Mouse (Mus musculus) embryonic facial prominence, embryonic 10.5 days (tissue): ENCODE measurements around the gene Fam241b. TPM values are rescaled to one million over a fixed set of nuclear protein-coding genes. Genes with fewer than 3 reads are reported as not detected.
A peak's percentile ranks its signal among the peaks of the same experiment; 100 is the strongest.

ENCODE experiments used
- DNase-seq: peaks from one replicate; pipeline ENCODE4 v3.0.0-alpha.2; 2017; ENCODE audit warnings: low spot score
- H3K27ac ChIP-seq: fragments of 300-500 bp; sonication (generic); replicated peaks from 2 replicates; pipeline ENCODE4 v1.5.1; 2016; ENCODE audit warnings: mild to moderate bottlenecking
- H3K27me3 ChIP-seq: fragments of 300-500 bp; sonication (generic); replicated peaks from 2 replicates; pipeline ENCODE4 v1.6.1; 2016; ENCODE audit warnings: low read depth, mild to moderate bottlenecking; ENCODE audit not compliant: poor library complexity, severe bottlenecking
- H3K36me3 ChIP-seq: fragments of 300-500 bp; sonication (generic); replicated peaks from 2 replicates; pipeline ENCODE4 v1.6.1; 2016; ENCODE audit warnings: mild to moderate bottlenecking, moderate library complexity
- H3K4me1 ChIP-seq: fragments of 300-500 bp; sonication (generic); 2 replicates; pipeline ENCODE4 v1.6.1; 2016
- H3K4me3 ChIP-seq: fragments of 300-500 bp; sonication (generic); 2 replicates; pipeline ENCODE4 v1.5.1; 2016; ENCODE audit warnings: mild to moderate bottlenecking, moderate library complexity
- H3K9me3 ChIP-seq: fragments of 300-500 bp; sonication (generic); 2 replicates; pipeline ENCODE4 v1.6.1; 2016; ENCODE audit warnings: mild to moderate bottlenecking
- WGBS: fragments of 180-500 bp; shearing (Covaris S2); methylation state at CpG from one replicate; pipeline ENCODE4 v1.1.7; 2016; 5-methylcytosine and 5-hydroxymethylcytosine counted together
- polyA plus RNA-seq: library from polyadenylated mRNA; unstranded; fragments of >200 nt; fragmentation: Nextera tagmentation; extraction: Ambion mirVana; gene quantifications from 2 replicates; pipeline ENCODE4 v1.2.1, GENCODE M21; 2016

Gene Fam241b
- polyA plus RNA-seq, 1 experiment from 2014 or later = 18.0 TPM

GRCm38 (mm10) chr10:62127137-62127536, 16.6 kb downstream of the Fam241b start:
- DNase-seq = no peak
- Histone ChIP-seq H3K27me3 (peaks cover 69% of the 10 kb centered on the region), H3K9me3 (no peaks in the 10 kb centered on the region), H3K27ac (no peak overlapping the region), H3K36me3 (no peaks in the 10 kb centered on the region), H3K4me1 (peaks cover 24% of the 10 kb centered on the region), H3K4me3 (no peak overlapping the region)
- 42% methylated on average over 6 of the region's 6 CpGs for WGBS

- Histone ChIP-seq H3K27ac (no peak overlapping the region), H3K4me3 (no peak overlapping the region), H3K36me3 (no peaks in the 10 kb centered on the region), H3K9me3 (no peaks in the 10 kb centered on the region), H3K27me3 (peaks cover 36% of the 10 kb centered on the region), H3K4me1 (peaks cover 31% of the 10 kb centered on the region)
- DNase-seq = no peak
- 65% methylated on average over 9 of the region's 9 CpGs for WGBS
Measured at GRCm38 (mm10) chr10:62113865-62114647, 29.7 kb downstream of the Fam241b start.

GRCm38 (mm10) chr10:62111207-62111576, 32.5 kb downstream of the Fam241b start:
- H3K27me3 ChIP-seq = peaks cover 62% of the 10 kb centered on the region
- 45% methylated on average over 6 of the region's 6 CpGs for WGBS
- no peaks in the 10 kb centered on the region for H3K9me3 ChIP-seq
- no peak overlapping the region; the same call in 1 of the 2 replicates for H3K27ac ChIP-seq
- peaks cover 31% of the 10 kb centered on the region for H3K4me1 ChIP-seq
- H3K36me3 ChIP-seq = no peaks in the 10 kb centered on the region
- DNase-seq = no peak
- peak overlapping the region; percentile 86 for H3K4me3 ChIP-seq

GRCm38 (mm10) chr10:62110504-62111206, 33.1 kb downstream of the Fam241b start:
- peak; percentile 92 for DNase-seq
- no peaks in the 10 kb centered on the region for H3K9me3 ChIP-seq
- whole genome bisulfite sequencing = under 1% methylated on average over 57 of the region's 57 CpGs
- H3K4me3 ChIP-seq = peak overlapping the region; percentile 86
- H3K27ac ChIP-seq = peak overlapping the region; percentile 86
- no peaks in the 10 kb centered on the region for H3K36me3 ChIP-seq
- H3K27me3 ChIP-seq = peaks cover 62% of the 10 kb centered on the region
- H3K4me1 ChIP-seq = peaks cover 31% of the 10 kb centered on the region

- H3K27ac ChIP-seq = no peak overlapping the region
- 70% methylated on average over 9 of the region's 9 CpGs for WGBS
- H3K4me3 ChIP-seq = no peak overlapping the region
- no peaks in the 10 kb centered on the region for H3K9me3 ChIP-seq
- DNase-seq = no peak
- H3K4me1 ChIP-seq = peaks cover 22% of the 10 kb centered on the region
- peaks cover 72% of the 10 kb centered on the region for H3K27me3 ChIP-seq
- no peaks in the 10 kb centered on the region for H3K36me3 ChIP-seq
Measured at GRCm38 (mm10) chr10:62107048-62107447, 36.7 kb downstream of the Fam241b start.

- Histone ChIP-seq H3K27me3 (peaks cover 66% of the 10 kb centered on the region), H3K27ac (no peak overlapping the region), H3K36me3 (no peaks in the 10 kb centered on the region), H3K9me3 (no peaks in the 10 kb centered on the region), H3K4me1 (peaks cover 21% of the 10 kb centered on the region), H3K4me3 (no peak overlapping the region)
- DNase-seq = peak; percentile 76
- 29% methylated on average over 7 of the region's 7 CpGs for WGBS
Measured at GRCm38 (mm10) chr10:62104835-62105576, 38.7 kb downstream of the Fam241b start.

- 15% methylated on average over 7 of the region's 7 CpGs for WGBS
- Histone ChIP-seq H3K36me3 (no peaks in the 10 kb centered on the region), H3K27me3 (peaks cover 35% of the 10 kb centered on the region), H3K4me1 (peaks cover 18% of the 10 kb centered on the region), H3K27ac (no peak overlapping the region), H3K9me3 (no peaks in the 10 kb centered on the region), H3K4me3 (no peak overlapping the region; the same call in 1 of the 2 replicates)
- peak; percentile 80 for DNase-seq
Measured at GRCm38 (mm10) chr10:62101504-62102439, 41.9 kb downstream of the Fam241b start.

GRCm38 (mm10) chr10:62099749-62100403, 43.8 kb downstream of the Fam241b start:
- DNase-seq = peak; percentile 33
- Histone ChIP-seq H3K36me3 (no peaks in the 10 kb centered on the region), H3K4me3 (no peak overlapping the region), H3K9me3 (no peaks in the 10 kb centered on the region), H3K27me3 (peaks cover 36% of the 10 kb centered on the region), H3K27ac (0 out of 2 replicates have a peak overlapping the region, but pooled peaks have one; percentile 35), H3K4me1 (peaks cover 18% of the 10 kb centered on the region)
- WGBS = 64% methylated on average over 10 of the region's 10 CpGs

GRCm38 (mm10) chr10:62094401-62094800, 49.3 kb downstream of the Fam241b start:
- DNase-seq = no peak
- WGBS = 89% methylated on average over 6 of the region's 6 CpGs
- H3K4me3 ChIP-seq = no peak overlapping the region

GRCm38 (mm10) chr10:62093903-62094302, 49.8 kb downstream of the Fam241b start:
- H3K4me3 ChIP-seq = no peak overlapping the region

More at GRCm38 (mm10) chr10:62094401-62094800, 49.3 kb downstream of the Fam241b start:
- peaks cover under 1% of the 10 kb centered on the region; the same call in 1 of the 2 replicates for H3K4me1 ChIP-seq
- no peak overlapping the region for H3K27ac ChIP-seq
- H3K36me3 ChIP-seq = no peaks in the 10 kb centered on the region
- H3K27me3 ChIP-seq = 0 out of 2 replicates have a peak, but pooled peaks cover 5% of the 10 kb centered on the region
- H3K9me3 ChIP-seq = no peaks in the 10 kb centered on the region

GRCm38 (mm10) chr10:62089486-62089885, 54.2 kb downstream of the Fam241b start:
- Histone ChIP-seq H3K4me1 (peaks cover 9% of the 10 kb centered on the region), H3K4me3 (no peak overlapping the region), H3K36me3 (no peaks in the 10 kb centered on the region), H3K27me3 (no peaks in the 10 kb centered on the region), H3K9me3 (no peaks in the 10 kb centered on the region), H3K27ac (no peak overlapping the region)
- DNase-seq = no peak

More at GRCm38 (mm10) chr10:62093903-62094302, 49.8 kb downstream of the Fam241b start:
- Histone ChIP-seq H3K36me3 (no peaks in the 10 kb centered on the region), H3K4me1 (peaks cover 6% of the 10 kb centered on the region), H3K27me3 (0 out of 2 replicates have a peak, but pooled peaks cover 5% of the 10 kb centered on the region), H3K27ac (no peak overlapping the region), H3K9me3 (no peaks in the 10 kb centered on the region)
- WGBS = 77% methylated on average over 7 of the region's 7 CpGs
- no peak for DNase-seq
